Mouse (Mus musculus): ENCODE results near the gene Fam117a. TPM values are rescaled to one million over a fixed set of nuclear protein-coding genes. Genes with fewer than 3 reads are reported as not detected.
A peak's percentile ranks its signal among the peaks of the same experiment; 100 is the strongest.

Gene Fam117a
- 5.6 and 10.7 TPM in 2 replicates for total RNA-seq (2014; rRNA removed)
- 1.9 and 2.8 TPM in 2 replicates for polyA plus RNA-seq (2015; fragmentation: Nextera tagmentation; extraction: Ambion mirVana)

DNA sequence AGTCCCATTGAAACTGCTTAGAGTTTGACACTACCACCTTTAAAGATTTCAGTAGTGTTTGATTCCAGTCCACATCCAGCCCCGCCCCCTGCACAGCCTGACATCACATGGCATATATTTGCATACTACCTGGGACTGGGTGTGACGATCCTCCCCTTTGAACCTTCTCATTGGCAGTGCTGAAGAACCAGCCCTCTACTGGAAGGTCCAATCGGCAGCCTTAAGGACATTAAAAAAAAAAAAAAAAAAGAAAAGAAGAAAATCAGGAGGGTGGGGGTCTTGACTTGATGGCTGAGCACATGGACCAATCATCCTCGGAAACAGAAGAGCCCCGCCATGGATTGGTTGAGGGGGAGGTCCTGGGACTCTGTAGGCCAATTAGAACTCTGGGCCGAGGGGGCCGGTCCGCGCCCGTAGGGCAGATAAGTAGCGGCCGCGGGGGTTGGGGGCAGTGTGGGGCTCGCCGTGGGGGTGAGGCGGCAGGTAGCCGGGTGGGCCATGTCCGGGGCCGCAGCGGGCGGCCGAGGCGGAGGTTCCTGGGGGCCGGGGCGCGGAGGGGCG, at the start of gene Fam117a:
Fam117a (plus strand) TSS at position 451 of the 561 bp plus-strand sequence.
- no peaks in the 10 kb centered on the region for H3K36me3 ChIP-seq (ENCODE audit: insufficient read depth, low read length)
- peak within 1 kb of the TSS; percentile 84 for H3K4me3 ChIP-seq (ENCODE audit: low read length)
- WGBS: 4% methylated on average over 26 of the region's 27 CpGs
- no peaks in the 10 kb centered on the region for H3K9me3 ChIP-seq (ENCODE audit: low read length)
- ATAC-seq: peak; percentile 99
- peak; percentile 94 for DNase-seq (ENCODE audit: low spot score)
- H3K9ac ChIP-seq (replicated peaks; ENCODE audit: low read length): peak within 1 kb of the TSS; percentile 68
- H3K4me2 ChIP-seq (ENCODE audit: low read depth, low read length): peak within 1 kb of the TSS; percentile 99
- H3K4me1 ChIP-seq (ENCODE audit: insufficient read depth, low read length): peaks cover 6% of the 10 kb centered on the region; the same call in 1 of the 2 replicates
- TF ChIP-seq CTCF (IDR thresholded peaks at IDR 0.05; ENCODE audit: low read depth): peak; percentile 17; the same call in 1 of the 2 replicates
- no peaks in the 10 kb centered on the region for H3K27me3 ChIP-seq (ENCODE audit: insufficient read depth, low read length)
- H3K27ac ChIP-seq: no peak within 1 kb of the TSS

DNA sequence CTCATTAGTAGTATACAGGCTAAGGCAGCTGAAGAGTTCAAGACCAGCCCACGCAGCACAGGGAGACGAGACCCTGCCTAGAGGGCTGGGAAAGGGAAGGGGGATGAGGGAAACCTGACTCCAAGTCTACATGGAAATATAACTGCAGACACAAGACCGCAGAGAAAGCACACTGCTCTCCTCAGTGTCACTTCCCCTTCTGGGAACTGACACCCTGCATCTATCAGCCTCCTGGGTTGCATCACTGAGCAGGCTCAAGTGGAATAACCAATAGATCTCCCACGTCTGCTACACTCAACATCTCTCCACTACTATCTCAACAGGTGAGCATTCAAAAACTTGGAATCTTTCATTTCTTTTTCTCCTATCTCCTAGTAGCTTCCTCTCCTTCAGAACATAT, 44.8 kb upstream of the Fam117a start:
- 72% methylated on average over 4 of the region's 4 CpGs for WGBS
- Histone ChIP-seq H3K9ac (replicated peaks; ENCODE audit: low read length) (no peak overlapping the region), H3K9me3 (ENCODE audit: low read length) (no peaks in the 10 kb centered on the region), H3K36me3 (ENCODE audit: insufficient read depth, low read length) (peaks cover 42% of the 10 kb centered on the region; the same call in 1 of the 2 replicates), H3K27me3 (ENCODE audit: insufficient read depth, low read length) (no peaks in the 10 kb centered on the region), H3K4me2 (ENCODE audit: low read depth, low read length) (no peak overlapping the region), H3K4me3 (ENCODE audit: low read length) (no peak overlapping the region), H3K4me1 (ENCODE audit: insufficient read depth, low read length) (no peaks in the 10 kb centered on the region), H3K27ac (no peak overlapping the region)
- DNase-seq (ENCODE audit: low spot score): no peak
- no peak for ATAC-seq
- no peak for TF ChIP-seq CTCF (IDR thresholded peaks at IDR 0.05; ENCODE audit: low read depth)

DNA sequence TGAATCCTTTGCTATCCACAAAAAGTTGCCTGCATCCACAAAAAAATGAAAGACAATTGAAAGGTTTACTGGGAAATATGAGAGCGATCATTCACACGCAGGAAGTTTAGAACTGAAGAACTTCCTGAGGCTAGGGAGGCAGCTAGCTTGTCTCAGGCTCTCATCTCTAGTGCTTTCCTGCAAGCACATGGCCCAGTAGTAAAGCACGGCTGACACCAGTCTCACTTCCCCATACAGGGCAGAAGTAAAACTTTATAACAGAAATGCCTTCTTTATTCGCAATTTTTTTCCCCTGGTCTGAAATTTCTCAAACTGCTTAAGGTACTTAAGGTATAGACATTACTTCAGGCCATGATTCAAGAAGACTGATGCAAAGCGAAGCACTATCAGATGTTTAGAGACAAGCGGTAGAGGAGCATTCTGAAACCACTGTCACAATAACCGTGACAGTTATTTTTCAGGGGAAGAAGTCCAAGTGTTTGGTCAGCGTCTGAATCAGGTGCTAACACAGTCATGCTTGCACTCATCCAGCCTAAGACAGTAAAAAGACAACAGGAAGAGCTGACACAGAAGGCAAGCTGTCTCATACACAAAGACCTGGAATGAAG, 43.7 kb upstream of the Fam117a start:
- Histone ChIP-seq H3K36me3 (ENCODE audit: insufficient read depth, low read length) (peaks cover 38% of the 10 kb centered on the region; the same call in 1 of the 2 replicates), H3K27ac (no peak overlapping the region), H3K4me1 (ENCODE audit: insufficient read depth, low read length) (no peaks in the 10 kb centered on the region), H3K9me3 (ENCODE audit: low read length) (no peaks in the 10 kb centered on the region), H3K4me3 (ENCODE audit: low read length) (no peak overlapping the region), H3K9ac (replicated peaks; ENCODE audit: low read length) (no peak overlapping the region), H3K27me3 (ENCODE audit: insufficient read depth, low read length) (no peaks in the 10 kb centered on the region), H3K4me2 (ENCODE audit: low read depth, low read length) (no peak overlapping the region)
- no peak for ATAC-seq
- 93% methylated on average over 8 of the region's 8 CpGs for WGBS
- DNase-seq (ENCODE audit: low spot score): no peak
- TF ChIP-seq CTCF (IDR thresholded peaks at IDR 0.05; ENCODE audit: low read depth): no peak

DNA sequence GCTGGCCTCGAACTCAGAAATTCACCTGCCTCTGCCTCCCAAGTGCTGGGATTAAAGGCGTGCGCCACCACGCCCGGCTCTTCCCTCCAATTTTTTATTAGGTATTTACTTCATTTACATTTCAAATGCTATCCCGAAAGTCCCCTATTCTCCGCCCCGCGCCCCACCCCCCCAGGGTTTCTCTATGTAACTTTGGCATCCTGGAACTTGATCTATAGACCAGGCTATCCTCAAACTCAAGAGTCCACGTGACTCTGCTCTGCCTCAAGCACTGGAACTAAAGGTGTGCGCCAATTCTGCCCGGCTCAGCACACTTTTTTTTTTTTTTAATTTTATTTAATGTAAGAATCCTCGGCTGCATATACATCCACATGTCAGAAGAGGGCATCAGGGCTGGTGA, 41.1 kb upstream of the Fam117a start:
- ATAC-seq: no peak
- H3K36me3 ChIP-seq (ENCODE audit: insufficient read depth, low read length): peaks cover 40% of the 10 kb centered on the region
- TF ChIP-seq CTCF (IDR thresholded peaks at IDR 0.05; ENCODE audit: low read depth): no peak

GRCm38 (mm10) chr11:95298146-95298545, 38.7 kb upstream of the Fam117a start:
- peak; percentile 88 for TF ChIP-seq CTCF (IDR thresholded peaks at IDR 0.05; ENCODE audit: low read depth)
- DNase-seq (ENCODE audit: low spot score): peak; percentile 58

More for the DNA sequence above, 41.1 kb upstream of the Fam117a start:
- no peak overlapping the region for H3K4me3 ChIP-seq (ENCODE audit: low read length)
- H3K27ac ChIP-seq: no peak overlapping the region
- DNase-seq (ENCODE audit: low spot score): no peak
- no peaks in the 10 kb centered on the region for H3K9me3 ChIP-seq (ENCODE audit: low read length)
- H3K4me1 ChIP-seq (ENCODE audit: insufficient read depth, low read length): no peaks in the 10 kb centered on the region
- no peak overlapping the region for H3K9ac ChIP-seq (replicated peaks; ENCODE audit: low read length)
- no peak overlapping the region for H3K4me2 ChIP-seq (ENCODE audit: low read depth, low read length)
- WGBS: 93% methylated on average over 13 of the region's 13 CpGs
- H3K27me3 ChIP-seq (ENCODE audit: insufficient read depth, low read length): no peaks in the 10 kb centered on the region

DNA sequence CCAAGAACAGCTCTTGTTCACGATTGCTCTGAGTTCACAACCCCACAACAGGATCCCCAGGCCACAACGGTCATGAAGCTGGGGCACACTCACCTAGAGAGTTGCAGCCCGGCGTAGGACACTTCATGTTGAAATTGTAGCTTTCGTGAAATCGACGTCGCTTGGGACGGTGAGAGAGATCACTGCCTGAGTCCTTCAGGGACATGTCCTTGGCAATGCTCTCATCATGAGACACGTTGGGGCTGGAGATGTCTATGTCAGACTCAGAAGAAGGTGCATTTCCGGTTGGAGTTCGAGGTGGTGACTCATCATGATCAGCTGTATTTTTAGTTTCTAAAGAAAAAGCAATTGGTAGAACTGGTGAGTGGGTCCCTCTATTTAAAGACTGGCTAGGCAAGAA, 36.9 kb upstream of the Fam117a start:
- Histone ChIP-seq H3K4me1 (ENCODE audit: insufficient read depth, low read length) (no peaks in the 10 kb centered on the region), H3K9me3 (ENCODE audit: low read length) (no peaks in the 10 kb centered on the region), H3K27ac (no peak overlapping the region), H3K4me3 (ENCODE audit: low read length) (no peak overlapping the region), H3K36me3 (ENCODE audit: insufficient read depth, low read length) (peaks cover 28% of the 10 kb centered on the region), H3K4me2 (ENCODE audit: low read depth, low read length) (no peak overlapping the region), H3K9ac (replicated peaks; ENCODE audit: low read length) (no peak overlapping the region), H3K27me3 (ENCODE audit: insufficient read depth, low read length) (no peaks in the 10 kb centered on the region)
- DNase-seq (ENCODE audit: low spot score): no peak
- WGBS: 92% methylated on average over 12 of the region's 12 CpGs
- ATAC-seq: no peak
- TF ChIP-seq CTCF (IDR thresholded peaks at IDR 0.05; ENCODE audit: low read depth): no peak

More at GRCm38 (mm10) chr11:95298146-95298545, 38.7 kb upstream of the Fam117a start:
- H3K27ac ChIP-seq: no peak overlapping the region
- 25% methylated on average over 2 of the region's 2 CpGs for WGBS
- no peaks in the 10 kb centered on the region for H3K27me3 ChIP-seq (ENCODE audit: insufficient read depth, low read length)
- H3K9ac ChIP-seq (replicated peaks; ENCODE audit: low read length): no peak overlapping the region
- H3K9me3 ChIP-seq (ENCODE audit: low read length): no peaks in the 10 kb centered on the region
- H3K4me1 ChIP-seq (ENCODE audit: insufficient read depth, low read length): no peaks in the 10 kb centered on the region
- no peak overlapping the region for H3K4me3 ChIP-seq (ENCODE audit: low read length)
- no peak for ATAC-seq
- H3K36me3 ChIP-seq (ENCODE audit: insufficient read depth, low read length): peaks cover 39% of the 10 kb centered on the region
- no peak overlapping the region for H3K4me2 ChIP-seq (ENCODE audit: low read depth, low read length)

- H3K9ac ChIP-seq (replicated peaks; ENCODE audit: low read length): no peak overlapping the region
- no peak for TF ChIP-seq CTCF (IDR thresholded peaks at IDR 0.05; ENCODE audit: low read depth)
- H3K4me1 ChIP-seq (ENCODE audit: insufficient read depth, low read length): no peaks in the 10 kb centered on the region
- H3K36me3 ChIP-seq (ENCODE audit: insufficient read depth, low read length): peaks cover 28% of the 10 kb centered on the region
- ATAC-seq (no peak), DNase-seq (ENCODE audit: low spot score) (no peak)
- H3K4me2 ChIP-seq (ENCODE audit: low read depth, low read length): no peak overlapping the region
- WGBS: 89% methylated on average over 3 of the region's 3 CpGs
- no peaks in the 10 kb centered on the region for H3K27me3 ChIP-seq (ENCODE audit: insufficient read depth, low read length)
- no peak overlapping the region for H3K27ac ChIP-seq
- H3K4me3 ChIP-seq (ENCODE audit: low read length): no peak overlapping the region
- no peaks in the 10 kb centered on the region for H3K9me3 ChIP-seq (ENCODE audit: low read length)
Observed at GRCm38 (mm10) chr11:95301772-95302171, 35.0 kb upstream of the Fam117a start.
